Mouse (Mus musculus) kidney, postnatal 0 days (tissue): ENCODE data around the gene Gm10974. TPM values are rescaled to one million over a fixed set of nuclear protein-coding genes. Genes with fewer than 3 reads are reported as not detected.

Experiments
- ATAC-seq: fragments of 200-750 bp; cut with Nextera tagmentation; replicated peaks from 2 replicates; pipeline ENCODE4 v1.8.0; 2017; ENCODE audit warnings: low read depth, moderate number of reproducible peaks, moderate TSS enrichment, moderate library complexity; ENCODE audit not compliant: low FRiP score
- DNase-seq: peaks from one replicate; pipeline ENCODE4 v3.0.0-alpha.2; 2016; ENCODE audit warnings: low spot score
- H3K27ac ChIP-seq: fragments of 300-500 bp; sonication (generic); 2 replicates; pipeline ENCODE4 v1.5.1; 2014; ENCODE audit warnings: mild to moderate bottlenecking
- H3K27me3 ChIP-seq: fragments of 300-500 bp; sonication (generic); 2 replicates; pipeline ENCODE4 v1.6.1; 2014; ENCODE audit warnings: low read length, mixed read lengths; ENCODE audit not compliant: insufficient read depth
- H3K36me3 ChIP-seq: fragments of 300-500 bp; sonication (generic); 2 replicates; pipeline ENCODE4 v1.6.1; 2014; ENCODE audit warnings: low read length, mixed read lengths; ENCODE audit not compliant: insufficient read depth
- H3K4me1 ChIP-seq: fragments of 300-500 bp; sonication (generic); replicated peaks from 2 replicates; pipeline ENCODE4 v1.6.1; 2014; ENCODE audit warnings: antibody characterized with exemption, low read length, mixed read lengths; ENCODE audit not compliant: insufficient read depth
- H3K4me2 ChIP-seq: fragments of 300-500 bp; sonication (generic); 2 replicates; pipeline ENCODE4 v1.6.1; 2014; ENCODE audit warnings: mild to moderate bottlenecking, low read length, moderate library complexity, mixed read lengths
- H3K4me3 ChIP-seq: fragments of 300-500 bp; sonication (generic); replicated peaks from 2 replicates; pipeline ENCODE4 v1.5.1; 2014; ENCODE audit warnings: low read depth, low read length
- H3K9ac ChIP-seq: fragments of 300-500 bp; sonication (generic); 2 replicates; pipeline ENCODE4 v1.6.1; 2014; ENCODE audit warnings: low read depth, low read length
- H3K9me3 ChIP-seq: fragments of 300-500 bp; sonication (generic); replicated peaks from 2 replicates; pipeline ENCODE4 v1.6.1; 2016; ENCODE audit warnings: low read length, inconsistent platforms, mixed read lengths
- CTCF ChIP-seq: IDR thresholded peaks from 2 replicates; pipeline ENCODE4 v1.5.1; 2016; ENCODE audit warnings: antibody characterized with exemption, low read depth, mild to moderate bottlenecking, moderate library complexity
- WGBS: fragments of 180-500 bp; shearing (Covaris S2); extraction: QIAGEN DNeasy Blood & Tissue Kit; methylation state at CpG from one replicate; pipeline ENCODE4 v1.1.7; 2014; 5-methylcytosine and 5-hydroxymethylcytosine counted together
- polyA plus RNA-seq: library from polyadenylated mRNA; unstranded; fragments of >200 nt; fragmentation: Nextera tagmentation; extraction: Ambion mirVana; gene quantifications from 2 replicates; pipeline ENCODE4 v1.2.1, GENCODE M21; 2015

Gm10974 gene
- polyA plus RNA-seq, 1 experiment from 2014 or later: not detected

- Histone ChIP-seq H3K4me2 (no peak overlapping the region), H3K27me3 (no peaks in the 10 kb centered on the region), H3K36me3 (no peaks in the 10 kb centered on the region), H3K27ac (no peak overlapping the region), H3K9me3 (no peaks in the 10 kb centered on the region), H3K4me3 (no peak overlapping the region), H3K4me1 (peaks cover 5% of the 10 kb centered on the region; the same call in 1 of the 2 replicates), H3K9ac (no peak overlapping the region)
- peak; percentile 67 for TF ChIP-seq CTCF
- DNase-seq (peak; percentile 52), ATAC-seq (no peak)
- WGBS: 40% methylated on average over 4 of the region's 4 CpGs
These were observed 23.4 kb upstream of the Gm10974 start for GRCm38 (mm10) chr7:66342323-66342722.

- H3K27ac ChIP-seq: no peak overlapping the region
- H3K9ac ChIP-seq: no peak overlapping the region
- H3K4me2 ChIP-seq: no peak overlapping the region
- H3K36me3 ChIP-seq: no peaks in the 10 kb centered on the region
- WGBS: 54% methylated on average over 6 of the region's 6 CpGs
- no peak overlapping the region for H3K4me3 ChIP-seq
- no peaks in the 10 kb centered on the region for H3K9me3 ChIP-seq
- ATAC-seq: peak; percentile 25; the same call in 1 of the 2 replicates
- H3K27me3 ChIP-seq: no peaks in the 10 kb centered on the region
- no peak for TF ChIP-seq CTCF
- H3K4me1 ChIP-seq: peaks cover 5% of the 10 kb centered on the region; the same call in 1 of the 2 replicates
- DNase-seq: no peak
These were observed 22.9 kb upstream of the Gm10974 start for GRCm38 (mm10) chr7:66342831-66343230.

- Histone ChIP-seq H3K27ac (no peak overlapping the region), H3K36me3 (no peaks in the 10 kb centered on the region), H3K9ac (no peak overlapping the region), H3K9me3 (no peaks in the 10 kb centered on the region), H3K4me2 (no peak overlapping the region), H3K4me3 (no peak overlapping the region), H3K27me3 (no peaks in the 10 kb centered on the region), H3K4me1 (peaks cover 5% of the 10 kb centered on the region; the same call in 1 of the 2 replicates)
- ATAC-seq: no peak
- WGBS: 59% methylated on average over 5 of the region's 5 CpGs
- no peak for DNase-seq
- TF ChIP-seq CTCF: no peak
These were observed 22.4 kb upstream of the Gm10974 start for GRCm38 (mm10) chr7:66343307-66343706.

- no peaks in the 10 kb centered on the region for H3K4me1 ChIP-seq
- TF ChIP-seq CTCF: no peak
- H3K4me3 ChIP-seq: no peak overlapping the region
- no peaks in the 10 kb centered on the region for H3K36me3 ChIP-seq
- WGBS: 44% methylated on average over 9 of the region's 9 CpGs
- H3K4me2 ChIP-seq: no peak overlapping the region
- no peak overlapping the region for H3K9ac ChIP-seq
- ATAC-seq (peak; percentile 69), DNase-seq (peak; percentile 49)
- H3K27me3 ChIP-seq: no peaks in the 10 kb centered on the region
- H3K9me3 ChIP-seq: no peaks in the 10 kb centered on the region
- H3K27ac ChIP-seq: no peak overlapping the region
These were observed 18.6 kb upstream of the Gm10974 start for GRCm38 (mm10) chr7:66346959-66347663.

GRCm38 (mm10) chr7:66348588-66348987, 17.1 kb upstream of the Gm10974 start:
- no peak overlapping the region for H3K27ac ChIP-seq
- no peak for TF ChIP-seq CTCF
- H3K9ac ChIP-seq: no peak overlapping the region
- H3K4me2 ChIP-seq: no peak overlapping the region
- no peaks in the 10 kb centered on the region for H3K27me3 ChIP-seq
- H3K36me3 ChIP-seq: no peaks in the 10 kb centered on the region
- no peaks in the 10 kb centered on the region for H3K9me3 ChIP-seq
- no peak overlapping the region for H3K4me3 ChIP-seq
- ATAC-seq: no peak
- no peak for DNase-seq
- WGBS: 78% methylated on average over 10 of the region's 10 CpGs
- H3K4me1 ChIP-seq: no peaks in the 10 kb centered on the region

- Histone ChIP-seq H3K4me1 (no peaks in the 10 kb centered on the region), H3K4me2 (no peak overlapping the region), H3K27me3 (no peaks in the 10 kb centered on the region), H3K4me3 (no peak overlapping the region), H3K27ac (no peak overlapping the region), H3K9ac (no peak overlapping the region), H3K36me3 (no peaks in the 10 kb centered on the region), H3K9me3 (no peaks in the 10 kb centered on the region)
- DNase-seq (no peak), ATAC-seq (no peak)
- WGBS: 40% methylated on average over 11 of the region's 11 CpGs
- TF ChIP-seq CTCF: no peak
These were observed 16.0 kb upstream of the Gm10974 start for GRCm38 (mm10) chr7:66349670-66350069.
